Mouse (Mus musculus) adrenal gland, postnatal 14 days (tissue): ENCODE results near the gene Gabpb2. TPM values are rescaled to one million over a fixed set of nuclear protein-coding genes. Genes with fewer than 3 reads are reported as not detected.
"Not testable (repeated sequence)": the region's sequence is repeated elsewhere in the genome, so short reads cannot be mapped to it uniquely, and the experiment has no call there.

Experiments used
- DNase-seq: peaks from one replicate; pipeline ENCODE4 v3.0.0; 2021; ENCODE audit warnings: mixed read lengths
- total RNA-seq: library from RNA; stranded (reverse); gene quantifications from 2 replicates; pipeline ENCODE4 v1.2.3, GENCODE M21; 2021

The Gabpb2 gene
- total RNA-seq, 1 experiment from 2014 or later, result 22.6 TPM

- DNase-seq, result peak; percentile 43
These were observed 13.8 kb upstream of the Gabpb2 start, which contains the start of gene Mllt11 for GRCm38 (mm10) chr3:95231298-95232221. Gene Mllt11, minus strand, starts transcription at chr3:95232171.

GRCm38 (mm10) chr3:95230495-95231297, 13.0 kb upstream of the Gabpb2 start:
- DNase-seq, result peak; percentile 36

GRCm38 (mm10) chr3:95229781-95230494, 12.2 kb upstream of the Gabpb2 start:
- DNase-seq, result peak; percentile 56

- peak; percentile 50 for DNase-seq
These were observed 11.4 kb upstream of the Gabpb2 start for GRCm38 (mm10) chr3:95228894-95229780.

- DNase-seq, result peak; percentile 95
These were observed 10.6 kb upstream of the Gabpb2 start, which contains the start of gene Cdc42se1 for GRCm38 (mm10) chr3:95228148-95228893. Gene Cdc42se1, plus strand, starts transcription at chr3:95228732.

GRCm38 (mm10) chr3:95227214-95227613, 9.5 kb upstream of the Gabpb2 start:
- DNase-seq, result no peak

- DNase-seq, result peak; percentile 46
These were observed 6.6 kb upstream of the Gabpb2 start for GRCm38 (mm10) chr3:95224295-95224694.

DNA sequence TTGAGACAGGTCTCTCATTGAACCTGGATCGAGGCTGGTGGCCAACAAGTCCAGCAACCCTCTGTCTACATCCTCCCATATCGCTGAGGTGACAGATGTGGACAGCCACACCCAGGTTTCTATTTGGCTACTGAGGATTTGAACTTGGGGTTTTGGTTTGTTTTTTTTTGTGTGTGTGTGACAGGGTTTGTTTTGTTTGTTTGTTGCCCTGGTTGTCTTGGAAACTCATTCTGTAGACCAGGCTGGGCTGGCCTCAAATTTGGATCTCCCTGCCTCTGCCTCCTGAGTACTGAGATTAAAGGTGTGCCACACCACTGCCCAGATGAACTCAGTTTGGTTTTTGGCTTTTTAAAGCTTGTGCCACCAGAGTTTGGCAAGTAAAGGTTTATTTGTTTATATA, 5.3 kb upstream of the Gabpb2 start:
- no peak for DNase-seq

DNA sequence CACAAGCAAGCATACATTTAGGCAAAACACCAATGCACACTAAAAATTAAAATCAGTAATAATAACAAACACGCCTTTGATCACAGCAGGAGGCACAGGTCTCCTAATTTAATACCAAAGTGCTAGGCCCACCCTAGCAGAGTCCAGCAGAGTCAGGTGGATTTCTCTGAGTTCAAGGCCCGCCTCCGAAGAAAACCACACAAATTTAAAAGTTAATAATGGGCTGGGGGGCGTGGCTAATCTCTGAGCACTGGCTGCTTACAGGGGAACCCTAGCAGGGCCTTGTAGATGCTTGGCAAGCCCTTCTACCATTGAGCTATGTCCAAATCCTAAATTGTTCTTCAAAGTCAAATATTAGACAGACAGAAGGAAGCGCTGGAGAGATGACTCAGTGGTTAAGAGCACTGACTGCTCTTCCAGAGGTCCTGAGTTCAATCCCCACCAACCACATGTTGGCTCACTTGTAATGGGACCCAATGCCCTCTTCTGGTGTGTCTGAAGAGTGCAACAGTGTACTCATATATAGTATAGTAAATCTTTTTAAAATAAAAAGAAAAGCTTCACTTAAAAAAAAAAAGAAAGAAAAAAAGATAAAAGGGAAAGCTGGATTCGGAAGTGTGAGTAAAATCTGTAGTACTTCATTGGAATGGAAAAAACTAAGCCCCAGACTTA, 886 bp upstream of the Gabpb2 start:
- no peak for DNase-seq

DNA sequence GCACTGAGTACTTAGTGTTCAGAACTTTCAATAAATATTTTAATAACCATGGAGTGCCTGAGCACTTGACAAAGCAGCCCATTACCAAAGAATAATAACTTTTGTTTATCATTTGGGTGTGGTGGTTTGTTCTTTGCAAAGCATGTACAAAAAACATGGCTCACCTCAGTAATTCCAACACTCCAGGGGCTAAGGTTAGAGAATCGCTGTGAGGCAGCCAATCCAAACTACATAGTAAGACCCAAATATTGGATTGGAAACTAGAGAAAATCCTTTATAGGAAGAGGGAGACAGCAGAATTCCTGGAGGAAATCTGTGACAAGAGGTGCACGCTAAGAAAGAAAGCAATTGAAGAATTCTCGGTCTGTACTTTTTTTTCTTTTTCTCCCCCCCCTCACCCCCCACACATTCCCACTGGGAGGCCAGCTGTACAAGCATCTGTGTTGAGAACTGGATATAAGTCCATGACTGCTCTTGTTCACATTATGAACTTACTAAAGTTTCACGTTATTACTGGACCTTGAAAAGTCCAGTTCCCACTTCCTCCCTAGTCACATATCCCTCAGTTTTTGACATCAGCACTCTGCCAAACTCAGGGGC, 961 bp downstream of the Gabpb2 start:
- DNase-seq, result no peak

DNA sequence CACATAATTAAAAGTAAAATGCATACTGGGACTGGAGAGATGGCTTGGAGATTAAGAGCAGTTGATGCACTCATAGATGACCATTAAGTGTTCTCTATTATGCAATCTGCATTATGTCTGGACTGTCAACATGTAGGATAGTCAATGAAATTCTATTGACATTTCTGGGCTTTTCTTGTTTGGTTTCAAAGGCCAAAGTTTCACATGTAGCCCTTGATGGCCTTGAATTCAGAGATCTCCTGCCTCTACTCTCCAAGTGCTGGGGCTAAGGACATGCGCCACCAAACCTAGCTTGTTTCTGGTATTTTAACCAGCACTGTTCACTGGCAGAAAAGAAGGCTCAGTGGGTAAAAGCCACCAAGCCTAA, 4.1 kb downstream of the Gabpb2 start:
- DNase-seq, result no peak

GRCm38 (mm10) chr3:95212889-95213608, 4.7 kb downstream of the Gabpb2 start:
- not testable (repeated sequence) for DNase-seq

DNA sequence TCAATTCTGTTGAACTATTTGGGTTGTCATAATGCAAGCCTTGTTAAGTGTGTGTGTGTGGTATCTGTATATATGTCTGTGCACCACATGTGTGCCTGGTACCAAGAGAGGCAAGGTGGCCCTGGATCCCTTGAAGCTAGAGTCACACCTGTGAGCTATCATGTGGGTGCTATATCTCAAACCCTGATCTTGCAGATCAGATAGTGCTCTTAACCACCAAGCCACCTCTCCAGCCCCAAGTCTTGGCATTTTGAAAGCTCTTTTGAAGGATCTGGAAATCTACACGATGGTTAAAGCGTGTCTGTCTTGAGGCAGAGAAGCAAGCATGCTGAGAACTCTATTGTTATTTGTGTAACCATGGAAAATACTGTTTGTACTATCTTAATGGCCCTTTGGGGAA, 7.1 kb downstream of the Gabpb2 start:
- DNase-seq, result no peak

DNA sequence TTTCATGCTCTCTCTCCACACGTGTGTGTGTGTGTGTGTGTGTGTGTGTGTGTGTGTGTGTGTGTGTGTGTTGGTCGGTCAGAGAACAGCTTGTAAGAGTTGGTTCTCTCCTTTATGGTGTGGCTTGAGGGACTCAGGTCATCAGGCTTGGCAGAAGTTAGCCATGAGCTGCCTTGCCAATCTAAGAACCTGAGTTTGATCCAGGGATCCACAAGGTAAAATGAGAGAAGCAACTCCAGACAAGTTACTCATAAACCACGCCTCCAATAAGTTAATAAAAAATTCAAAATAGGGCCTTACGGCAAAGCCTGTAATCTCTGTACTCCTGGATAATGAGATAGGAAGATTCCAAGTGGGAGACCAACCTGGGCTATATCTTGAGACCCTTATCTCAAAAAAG, 9.4 kb downstream of the Gabpb2 start:
- DNase-seq, result no peak

DNA sequence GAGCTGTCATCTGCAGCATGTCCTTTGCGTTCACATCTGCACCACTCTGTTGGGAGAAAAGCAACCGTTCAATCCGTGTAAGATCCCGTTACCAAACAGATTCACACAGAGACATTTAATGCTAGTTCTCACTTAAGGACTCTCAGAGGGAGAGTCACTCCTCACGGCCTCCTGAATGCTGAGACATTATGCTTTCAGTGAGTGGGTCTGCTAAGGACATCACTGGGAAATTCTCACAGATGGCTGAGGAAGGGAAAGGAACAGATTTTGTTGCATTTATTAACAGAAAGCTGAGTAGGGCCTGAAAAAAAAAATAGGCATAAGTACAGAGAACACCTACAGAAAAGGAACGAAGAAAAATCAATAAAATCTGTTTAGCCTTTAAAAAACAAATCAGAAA, 13.8 kb downstream of the Gabpb2 start:
- no peak for DNase-seq

GRCm38 (mm10) chr3:95200562-95200961, 17.2 kb downstream of the Gabpb2 start:
- DNase-seq, result no peak

- DNase-seq, result no peak
These were observed 17.6 kb downstream of the Gabpb2 start for GRCm38 (mm10) chr3:95200132-95200531.

- DNase-seq, result no peak
These were observed 18.6 kb downstream of the Gabpb2 start for GRCm38 (mm10) chr3:95199101-95199500.

DNA sequence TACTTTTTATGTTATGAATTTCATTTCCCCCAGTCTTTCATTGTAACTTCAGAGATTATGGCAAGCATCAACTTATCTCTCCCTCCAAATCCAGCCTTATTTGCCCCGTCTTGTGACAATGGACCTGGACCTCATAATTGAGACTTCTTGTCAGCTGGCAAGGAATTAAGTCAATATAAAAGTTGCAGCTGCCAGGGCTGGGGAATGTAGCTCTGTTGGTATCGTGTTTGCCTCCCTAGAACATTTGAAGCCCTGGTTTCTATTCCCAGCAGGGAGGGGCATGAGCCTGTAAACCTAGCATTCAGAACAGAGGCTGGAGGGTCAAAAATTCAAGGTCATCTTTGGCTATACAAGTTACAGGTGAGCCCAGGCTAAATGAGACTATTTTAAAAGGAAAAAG, 21.9 kb downstream of the Gabpb2 start:
- no peak for DNase-seq
